Mouse (Mus musculus): ENCODE data around the gene Mocs2. TPM values are rescaled to one million over a fixed set of nuclear protein-coding genes. Genes with fewer than 3 reads are reported as not detected.

The Mocs2 gene
- polyA plus RNA-seq, 1 experiment from 2014 or later = 83.9 TPM

- Histone ChIP-seq H3K9me3 (ENCODE audit: control insufficient read depth, low read length) (no peaks in the 10 kb centered on the region), H3K36me3 (ENCODE audit: control insufficient read depth, insufficient read depth, low read length) (no peaks in the 10 kb centered on the region), H3K27me3 (ENCODE audit: control insufficient read depth, insufficient read depth, low read depth, low read length) (no peaks in the 10 kb centered on the region), H3K4me3 (ENCODE audit: low read length) (no peak overlapping the region), H3K9ac (ENCODE audit: low read length) (no peak overlapping the region), H3K4me1 (replicated peaks; ENCODE audit: control insufficient read depth, insufficient read depth, low read length) (peaks cover 4% of the 10 kb centered on the region; the same call in 1 of the 2 replicates), H3K4me2 (ENCODE audit: low read depth, low read length) (no peak overlapping the region), H3K27ac (ENCODE audit: low read length) (no peak overlapping the region)
- ATAC-seq (ENCODE audit: low read depth) = no peak
- 79% methylated on average over 6 of the region's 6 CpGs for WGBS
Measured at GRCm38 (mm10) chr13:114845804-114846203, 27.8 kb downstream of the Mocs2 start.

GRCm38 (mm10) chr13:114848945-114849344 lies 30.9 kb downstream of the Mocs2 start:
- ATAC-seq (ENCODE audit: low read depth) = no peak
- Histone ChIP-seq H3K36me3 (ENCODE audit: control insufficient read depth, insufficient read depth, low read length) (no peaks in the 10 kb centered on the region), H3K4me2 (ENCODE audit: low read depth, low read length) (no peak overlapping the region), H3K9ac (ENCODE audit: low read length) (no peak overlapping the region), H3K27ac (ENCODE audit: low read length) (no peak overlapping the region), H3K4me3 (ENCODE audit: low read length) (no peak overlapping the region), H3K27me3 (ENCODE audit: control insufficient read depth, insufficient read depth, low read depth, low read length) (no peaks in the 10 kb centered on the region), H3K9me3 (ENCODE audit: control insufficient read depth, low read length) (no peaks in the 10 kb centered on the region), H3K4me1 (replicated peaks; ENCODE audit: control insufficient read depth, insufficient read depth, low read length) (no peaks in the 10 kb centered on the region)
- 65% methylated on average over 3 of the region's 3 CpGs for WGBS

GRCm38 (mm10) chr13:114852264-114853111 lies 34.5 kb downstream of the Mocs2 start:
- Histone ChIP-seq H3K9me3 (ENCODE audit: control insufficient read depth, low read length) (no peaks in the 10 kb centered on the region), H3K27me3 (ENCODE audit: control insufficient read depth, insufficient read depth, low read depth, low read length) (no peaks in the 10 kb centered on the region), H3K4me2 (ENCODE audit: low read depth, low read length) (no peak overlapping the region), H3K4me1 (replicated peaks; ENCODE audit: control insufficient read depth, insufficient read depth, low read length) (peaks cover 6% of the 10 kb centered on the region), H3K27ac (ENCODE audit: low read length) (no peak overlapping the region), H3K36me3 (ENCODE audit: control insufficient read depth, insufficient read depth, low read length) (no peaks in the 10 kb centered on the region), H3K9ac (ENCODE audit: low read length) (no peak overlapping the region), H3K4me3 (ENCODE audit: low read length) (no peak overlapping the region)
- 73% methylated on average over 6 of the region's 6 CpGs for WGBS
- no peak for ATAC-seq (ENCODE audit: low read depth)

- ATAC-seq (ENCODE audit: low read depth) = no peak
- Histone ChIP-seq H3K4me3 (ENCODE audit: low read length) (no peak overlapping the region), H3K27me3 (ENCODE audit: control insufficient read depth, insufficient read depth, low read depth, low read length) (no peaks in the 10 kb centered on the region), H3K9ac (ENCODE audit: low read length) (no peak overlapping the region), H3K36me3 (ENCODE audit: control insufficient read depth, insufficient read depth, low read length) (no peaks in the 10 kb centered on the region), H3K27ac (ENCODE audit: low read length) (no peak overlapping the region), H3K4me2 (ENCODE audit: low read depth, low read length) (no peak overlapping the region), H3K9me3 (ENCODE audit: control insufficient read depth, low read length) (no peaks in the 10 kb centered on the region), H3K4me1 (replicated peaks; ENCODE audit: control insufficient read depth, insufficient read depth, low read length) (peaks cover 6% of the 10 kb centered on the region)
- 76% methylated on average over 2 of the region's 2 CpGs for WGBS
Measured at GRCm38 (mm10) chr13:114853152-114853551, 35.1 kb downstream of the Mocs2 start.

GRCm38 (mm10) chr13:114854023-114854422 lies 36.0 kb downstream of the Mocs2 start:
- Histone ChIP-seq H3K9me3 (ENCODE audit: control insufficient read depth, low read length) (no peaks in the 10 kb centered on the region), H3K27ac (ENCODE audit: low read length) (no peak overlapping the region), H3K36me3 (ENCODE audit: control insufficient read depth, insufficient read depth, low read length) (no peaks in the 10 kb centered on the region), H3K9ac (ENCODE audit: low read length) (no peak overlapping the region), H3K4me3 (ENCODE audit: low read length) (no peak overlapping the region), H3K4me1 (replicated peaks; ENCODE audit: control insufficient read depth, insufficient read depth, low read length) (peaks cover 6% of the 10 kb centered on the region), H3K4me2 (ENCODE audit: low read depth, low read length) (no peak overlapping the region), H3K27me3 (ENCODE audit: control insufficient read depth, insufficient read depth, low read depth, low read length) (no peaks in the 10 kb centered on the region)
- 70% methylated on average over 6 of the region's 6 CpGs for WGBS
- no peak for ATAC-seq (ENCODE audit: low read depth)

- 90% methylated on average over 3 of the region's 3 CpGs for WGBS
Measured at GRCm38 (mm10) chr13:114854428-114854827, 36.4 kb downstream of the Mocs2 start.

GRCm38 (mm10) chr13:114855573-114856268 lies 37.7 kb downstream of the Mocs2 start:
- Histone ChIP-seq H3K4me1 (replicated peaks; ENCODE audit: control insufficient read depth, insufficient read depth, low read length) (peaks cover 6% of the 10 kb centered on the region), H3K27ac (ENCODE audit: low read length) (peak overlapping the region; percentile 79), H3K4me3 (ENCODE audit: low read length) (no peak overlapping the region), H3K9me3 (ENCODE audit: control insufficient read depth, low read length) (no peaks in the 10 kb centered on the region), H3K27me3 (ENCODE audit: control insufficient read depth, insufficient read depth, low read depth, low read length) (no peaks in the 10 kb centered on the region), H3K9ac (ENCODE audit: low read length) (peak overlapping the region; percentile 41; the same call in 1 of the 2 replicates), H3K36me3 (ENCODE audit: control insufficient read depth, insufficient read depth, low read length) (no peaks in the 10 kb centered on the region), H3K4me2 (ENCODE audit: low read depth, low read length) (peak overlapping the region; percentile 19)
- ATAC-seq (ENCODE audit: low read depth) = peak; percentile 48
- WGBS = 25% methylated on average over 15 of the region's 15 CpGs

More at GRCm38 (mm10) chr13:114854428-114854827, 36.4 kb downstream of the Mocs2 start:
- Histone ChIP-seq H3K4me1 (replicated peaks; ENCODE audit: control insufficient read depth, insufficient read depth, low read length) (peaks cover 6% of the 10 kb centered on the region), H3K27me3 (ENCODE audit: control insufficient read depth, insufficient read depth, low read depth, low read length) (no peaks in the 10 kb centered on the region), H3K36me3 (ENCODE audit: control insufficient read depth, insufficient read depth, low read length) (no peaks in the 10 kb centered on the region), H3K9ac (ENCODE audit: low read length) (no peak overlapping the region), H3K9me3 (ENCODE audit: control insufficient read depth, low read length) (no peaks in the 10 kb centered on the region), H3K4me2 (ENCODE audit: low read depth, low read length) (no peak overlapping the region), H3K4me3 (ENCODE audit: low read length) (no peak overlapping the region), H3K27ac (ENCODE audit: low read length) (no peak overlapping the region)
- ATAC-seq (ENCODE audit: low read depth) = no peak

GRCm38 (mm10) chr13:114856269-114856627 lies 38.2 kb downstream of the Mocs2 start:
- ATAC-seq (ENCODE audit: low read depth) = peak; percentile 87
- Histone ChIP-seq H3K27ac (ENCODE audit: low read length) (peak overlapping the region; percentile 79), H3K4me1 (replicated peaks; ENCODE audit: control insufficient read depth, insufficient read depth, low read length) (peaks cover 6% of the 10 kb centered on the region)

GRCm38 (mm10) chr13:114857525-114857924 lies 39.5 kb downstream of the Mocs2 start:
- ATAC-seq (ENCODE audit: low read depth) = peak; percentile 51
- H3K27ac ChIP-seq (ENCODE audit: low read length) = peak overlapping the region; percentile 35
- H3K4me1 ChIP-seq (replicated peaks; ENCODE audit: control insufficient read depth, insufficient read depth, low read length) = peaks cover 6% of the 10 kb centered on the region
- no peaks in the 10 kb centered on the region for H3K36me3 ChIP-seq (ENCODE audit: control insufficient read depth, insufficient read depth, low read length)
- H3K4me2 ChIP-seq (ENCODE audit: low read depth, low read length) = no peak overlapping the region
- no peak overlapping the region for H3K4me3 ChIP-seq (ENCODE audit: low read length)
- no peaks in the 10 kb centered on the region for H3K27me3 ChIP-seq (ENCODE audit: control insufficient read depth, insufficient read depth, low read depth, low read length)
- 74% methylated on average over 4 of the region's 4 CpGs for WGBS
- H3K9ac ChIP-seq (ENCODE audit: low read length) = no peak overlapping the region
- H3K9me3 ChIP-seq (ENCODE audit: control insufficient read depth, low read length) = no peaks in the 10 kb centered on the region

More at GRCm38 (mm10) chr13:114856269-114856627, 38.2 kb downstream of the Mocs2 start:
- WGBS = 20% methylated on average over 7 of the region's 7 CpGs
- Histone ChIP-seq H3K4me3 (ENCODE audit: low read length) (no peak overlapping the region), H3K9me3 (ENCODE audit: control insufficient read depth, low read length) (no peaks in the 10 kb centered on the region), H3K9ac (ENCODE audit: low read length) (no peak overlapping the region; the same call in 1 of the 2 replicates), H3K36me3 (ENCODE audit: control insufficient read depth, insufficient read depth, low read length) (no peaks in the 10 kb centered on the region), H3K4me2 (ENCODE audit: low read depth, low read length) (peak overlapping the region; percentile 19; the same call in 1 of the 2 replicates), H3K27me3 (ENCODE audit: control insufficient read depth, insufficient read depth, low read depth, low read length) (no peaks in the 10 kb centered on the region)
